Mouse (Mus musculus) T-helper 2 cell (primary cell): Measurements from ENCODE around the gene Scaf11.
"Not testable (repeated sequence)": the region's sequence is repeated elsewhere in the genome, so short reads cannot be mapped to it uniquely, and the experiment has no call there.

Experiments
- in situ Hi-C: fragments of 300-600 bp; cut with MboI, MseI; formaldehyde crosslinking; loops from one replicate; pipeline ENCODE4 v1.15.1; 2025; ENCODE audit warnings: high pct_unique_total_duplicates

Scaf11 gene

GRCm38 (mm10) chr15:96465076-96465475 lies 4.4 kb upstream of the Scaf11 start:
- in situ Hi-C loops = loop anchor here (25.0 kb wide), 1 partner anchor 1878 kb away; the partner anchor contains the start of gene Twf1

GRCm38 (mm10) chr15:96463821-96464220 lies 3.2 kb upstream of the Scaf11 start:
- in situ Hi-C loops = loop anchor here (25.0 kb wide), 1 partner anchor 1877 kb away; the partner anchor contains the start of gene Twf1

GRCm38 (mm10) chr15:96462611-96463010 lies 2.0 kb upstream of the Scaf11 start:
- in situ Hi-C loops = loop anchor here (25.0 kb wide), 1 partner anchor 1875 kb away; the partner anchor contains the start of gene Twf1

GRCm38 (mm10) chr15:96461541-96462512 lies 1.2 kb upstream of the Scaf11 start:
- in situ Hi-C loops = loop anchor here (25.0 kb wide), 1 partner anchor 1875 kb away; the partner anchor contains the start of gene Twf1

- in situ Hi-C loops = loop anchor here (25.0 kb wide), 1 partner anchor 1873 kb away; the partner anchor contains the start of gene Twf1
Observed at GRCm38 (mm10) chr15:96460451-96460729, 253 bp downstream of the Scaf11 start.

- in situ Hi-C loops = loop anchor here (25.0 kb wide), 1 partner anchor 1873 kb away; the partner anchor contains the start of gene Twf1
Observed at GRCm38 (mm10) chr15:96459741-96460450, 747 bp downstream of the Scaf11 start.

GRCm38 (mm10) chr15:96458273-96458672 lies 2.4 kb downstream of the Scaf11 start:
- in situ Hi-C loops = loop anchor here (25.0 kb wide), 1 partner anchor 1871 kb away; the partner anchor contains the start of gene Twf1

- in situ Hi-C loops = loop anchor here (25.0 kb wide), 1 partner anchor 1870 kb away; the partner anchor contains the start of gene Twf1
Observed at GRCm38 (mm10) chr15:96457338-96457664, 3.3 kb downstream of the Scaf11 start.

GRCm38 (mm10) chr15:96456651-96457337 lies 3.8 kb downstream of the Scaf11 start:
- in situ Hi-C loops = loop anchor here (25.0 kb wide), 1 partner anchor 1869 kb away; the partner anchor contains the start of gene Twf1

GRCm38 (mm10) chr15:96455595-96456214 lies 4.9 kb downstream of the Scaf11 start:
- in situ Hi-C loops = loop anchor here (25.0 kb wide), 1 partner anchor 1868 kb away; the partner anchor contains the start of gene Twf1

GRCm38 (mm10) chr15:96453346-96453745 lies 7.3 kb downstream of the Scaf11 start:
- in situ Hi-C loops = loop anchor here (25.0 kb wide), 1 partner anchor 1866 kb away; the partner anchor contains the start of gene Twf1

GRCm38 (mm10) chr15:96448656-96449299 lies 11.9 kb downstream of the Scaf11 start:
- in situ Hi-C loops = no loop called here

- in situ Hi-C loops = no loop called here
Observed at GRCm38 (mm10) chr15:96446785-96447184, 13.9 kb downstream of the Scaf11 start.

- in situ Hi-C loops = not testable (repeated sequence)
Observed at GRCm38 (mm10) chr15:96441480-96441879, 19.2 kb downstream of the Scaf11 start.

GRCm38 (mm10) chr15:96434202-96434601 lies 26.4 kb downstream of the Scaf11 start:
- in situ Hi-C loops = no loop called here

- in situ Hi-C loops = no loop called here
Observed at GRCm38 (mm10) chr15:96419920-96420319, 40.7 kb downstream of the Scaf11 start.

GRCm38 (mm10) chr15:96418161-96418560 lies 42.5 kb downstream of the Scaf11 start:
- in situ Hi-C loops = no loop called here

GRCm38 (mm10) chr15:96408717-96409121 lies 51.9 kb downstream of the Scaf11 start:
- in situ Hi-C loops = no loop called here

GRCm38 (mm10) chr15:96407151-96407550 lies 53.5 kb downstream of the Scaf11 start:
- in situ Hi-C loops = no loop called here

GRCm38 (mm10) chr15:96406253-96406652 lies 54.4 kb downstream of the Scaf11 start:
- in situ Hi-C loops = no loop called here
